Mouse (Mus musculus) MEL (cell line): Measurements from ENCODE around the gene Cdc42bpb. TPM values are rescaled to one million over a fixed set of nuclear protein-coding genes. Genes with fewer than 3 reads are reported as not detected.

Experiments used
- DNase-seq: peaks from one replicate; pipeline ENCODE4 v3.0.0; 2011; ENCODE audit warnings: low read depth, low spot score
- H3K27ac ChIP-seq: 2 replicates; pipeline ENCODE4 v1.5.1; 2012; ENCODE audit warnings: low read depth, mild to moderate bottlenecking, control low read depth, low read length, moderate library complexity; ENCODE audit not compliant: control insufficient read depth
- H3K27me3 ChIP-seq, 2 experiments: fragments of 150-350 bp in 1 of 2; sonication (generic) in 1 of 2; 2 replicates each; pipeline ENCODE4 v1.6.1; 2012; ENCODE audit warnings: low read length in 2 of 2, mild to moderate bottlenecking in 2 of 2, improper control_type of control experiment in 1 of 2, moderate library complexity in 1 of 2; ENCODE audit not compliant: insufficient read depth in 2 of 2, control insufficient read depth in 1 of 2
- H3K36me3 ChIP-seq, 2 experiments: 2 replicates each; pipeline ENCODE4 v1.6.1; 2012 to 2014; ENCODE audit warnings: low read length in 2 of 2, improper control_type of control experiment in 1 of 2, inconsistent platforms in 1 of 2, mild to moderate bottlenecking in 1 of 2; ENCODE audit not compliant: insufficient read depth in 2 of 2, control insufficient read depth in 1 of 2
- H3K4me1 ChIP-seq, 2 experiments: fragments of 150-350 bp in 1 of 2; sonication (generic) in 1 of 2; 2 replicates each; pipeline ENCODE4 v1.6.1; 2012; ENCODE audit warnings: low read length in 2 of 2, improper control_type of control experiment in 1 of 2, mild to moderate bottlenecking in 1 of 2; ENCODE audit not compliant: insufficient read depth in 2 of 2, control insufficient read depth in 1 of 2
- H3K4me3 ChIP-seq, 2 experiments: fragments of 150-350 bp in 1 of 2; sonication (generic) in 1 of 2; 2 replicates each; pipeline ENCODE4 v1.5.1; 2012; ENCODE audit warnings: low read depth in 2 of 2, low read length in 2 of 2, mild to moderate bottlenecking in 2 of 2, moderate library complexity in 2 of 2, control low read depth in 1 of 2, improper control_type of control experiment in 1 of 2; ENCODE audit not compliant: control insufficient read depth in 1 of 2, insufficient read depth in 1 of 2
- H3K79me2 ChIP-seq: 2 replicates; pipeline ENCODE4 v1.6.1; 2012; ENCODE audit warnings: mild to moderate bottlenecking, low read length, moderate library complexity; ENCODE audit not compliant: control insufficient read depth, poor library complexity, insufficient read depth
- H3K9ac ChIP-seq: 2 replicates; pipeline ENCODE4 v1.6.1; 2012; ENCODE audit warnings: low read depth, mild to moderate bottlenecking, control low read depth, low read length, moderate library complexity; ENCODE audit not compliant: control insufficient read depth, poor library complexity, severe bottlenecking
- H3K9me3 ChIP-seq: fragments of 150-350 bp; sonication (generic); replicated peaks from 2 replicates; pipeline ENCODE4 v1.6.1; 2012; ENCODE audit warnings: mild to moderate bottlenecking, low read length, improper control_type of control experiment, moderate library complexity; ENCODE audit not compliant: insufficient read depth
- CHD1 ChIP-seq: IDR thresholded peaks from 2 replicates; pipeline ENCODE4 v1.6.1; 2012; ENCODE audit warnings: low read depth, mild to moderate bottlenecking, inconsistent platforms, low read length, improper control_type of control experiment
- CTCF ChIP-seq, 3 experiments: IDR thresholded peaks in 2 of 3; conservative IDR thresholded peaks in 1 of 3; 2 replicates each; pipeline ENCODE4 v1.5.1; 2011 to 2012; ENCODE audit warnings: low read length in 3 of 3, low read depth in 2 of 3, mild to moderate bottlenecking in 2 of 3, improper control_type of control experiment in 1 of 3, inconsistent platforms in 1 of 3, mixed read lengths in 1 of 3, moderate library complexity in 1 of 3; ENCODE audit not compliant: control insufficient read depth in 1 of 3, insufficient read depth in 1 of 3, poor library complexity in 1 of 3, severe bottlenecking in 1 of 3
- E2F4 ChIP-seq: IDR thresholded peaks from 2 replicates; pipeline ENCODE4 v1.6.1; 2011; ENCODE audit warnings: low read depth, low read length, improper control_type of control experiment, borderline replicate concordance
- GATA1 ChIP-seq: IDR thresholded peaks from 2 replicates; pipeline ENCODE4 v1.6.1; 2011; ENCODE audit warnings: low read depth, low read length, improper control_type of control experiment
- JUND ChIP-seq: IDR thresholded peaks from 2 replicates; pipeline ENCODE4 v1.6.1; 2011; ENCODE audit warnings: low read depth, mild to moderate bottlenecking, improper control_type of control experiment, low read length
- KAT2A ChIP-seq: conservative IDR thresholded peaks from 2 replicates; pipeline ENCODE4 v1.6.1; 2012; ENCODE audit warnings: low read depth, low read length, improper control_type of control experiment, inconsistent platforms
- MAX ChIP-seq: IDR thresholded peaks from 2 replicates; pipeline ENCODE4 v1.6.1; 2011; ENCODE audit warnings: low read length, improper control_type of control experiment
- MYC ChIP-seq: IDR thresholded peaks from 2 replicates; pipeline ENCODE4 v1.6.1; 2011; ENCODE audit warnings: low read depth, mild to moderate bottlenecking, low read length, improper control_type of control experiment, moderate library complexity
- RCOR1 ChIP-seq: IDR thresholded peaks from 2 replicates; pipeline ENCODE4 v1.6.1; 2012; ENCODE audit warnings: low read depth, mild to moderate bottlenecking, inconsistent platforms, low read length, improper control_type of control experiment
- TAL1 ChIP-seq: IDR thresholded peaks from 2 replicates; pipeline ENCODE4 v1.6.1; 2012; ENCODE audit warnings: mild to moderate bottlenecking, inconsistent platforms, low read length, moderate library complexity, mixed read lengths
- UBTF ChIP-seq: IDR thresholded peaks from 2 replicates; pipeline ENCODE4 v1.6.1; 2012; ENCODE audit warnings: low read depth, mild to moderate bottlenecking, inconsistent platforms, low read length, improper control_type of control experiment, moderate library complexity, borderline replicate concordance; ENCODE audit not compliant: insufficient read depth
- ZMIZ1 ChIP-seq: IDR thresholded peaks from 2 replicates; pipeline ENCODE4 v1.6.1; 2012; ENCODE audit warnings: low read depth, mild to moderate bottlenecking, inconsistent platforms, low read length, improper control_type of control experiment, moderate library complexity
- polyA plus RNA-seq, 2 experiments: library from polyadenylated mRNA; stranded (reverse) in 1 of 2; unstranded in 1 of 2; fragments of >175 nt in 1 of 2; fragments of >200 nt in 1 of 2; gene quantifications; 2 replicates each; pipeline versions ENCODE4 v1.2.1 to v1.2.4; 2012; ENCODE audit warnings: low replicate concordance in 2 of 2, low read depth in 1 of 2; ENCODE audit not compliant: insufficient read length in 2 of 2, insufficient read depth in 1 of 2, missing spikeins in 1 of 2
- total RNA-seq: library from RNA; depleted of rRNA; stranded (reverse); fragments of 300-350 nt; gene quantifications from 2 replicates; pipeline ENCODE4 v1.2.3, GENCODE M21; 2012

Cdc42bpb gene
- total and polyA plus RNA-seq, 3 experiments: not detected

DNA sequence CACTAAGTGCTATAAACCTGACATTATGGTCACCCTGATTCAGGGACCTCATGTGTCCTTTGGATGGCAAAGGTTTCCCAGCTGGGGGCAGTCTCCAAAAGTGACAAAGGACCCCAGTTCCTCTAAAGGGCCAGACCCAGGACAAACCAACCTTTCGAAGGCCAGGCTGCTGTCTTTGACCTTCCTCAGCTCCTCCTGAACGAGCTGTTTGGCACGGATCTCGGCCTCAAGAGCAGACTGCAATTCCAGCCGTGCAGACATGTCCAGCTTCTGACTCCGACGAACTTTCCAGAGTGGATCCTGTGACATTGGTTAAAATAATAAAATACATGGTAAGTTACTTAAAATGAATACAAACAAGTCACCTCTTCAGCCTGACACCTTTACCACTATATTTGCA lies 63.2 kb downstream of the Cdc42bpb start:
- Histone ChIP-seq H3K4me1 (no peaks in the 10 kb centered on the region), H3K9ac (no peak overlapping the region), H3K27ac (no peak overlapping the region), H3K27me3 (peaks cover 5 to 12% of the 10 kb centered on the region in 2 experiments; a peak in 3 of 4 replicates), H3K79me2 (no peaks in the 10 kb centered on the region), H3K9me3 (no peaks in the 10 kb centered on the region), H3K4me3 (no peak overlapping the region), H3K36me3 (no peaks in the 10 kb centered on the region)
- TF ChIP-seq ZMIZ1 (no peak), GATA1 (no peak), UBTF (no peak), E2F4 (no peak), MAX (no peak), CHD1 (no peak)
- DNase-seq: no peak

DNA sequence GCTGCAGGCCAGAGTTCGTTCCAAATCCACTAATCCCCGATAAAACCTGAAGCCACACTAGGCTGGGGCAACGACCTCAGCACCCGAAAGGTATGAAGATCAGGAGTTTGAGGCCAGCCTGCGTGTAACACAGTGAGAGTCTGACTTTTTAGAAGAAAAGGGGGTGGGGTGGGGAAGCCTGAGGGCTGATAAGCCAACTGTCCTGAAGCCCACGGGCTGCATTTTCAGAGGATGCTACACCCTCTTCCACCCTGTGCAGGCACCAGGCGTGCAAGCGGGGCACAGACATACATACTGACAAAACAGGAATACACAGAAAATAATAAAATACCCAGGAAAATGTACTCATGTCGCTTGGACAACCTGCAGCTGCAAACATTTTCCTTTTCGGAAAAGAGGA lies 65.7 kb downstream of the Cdc42bpb start:
- H3K27ac ChIP-seq: no peak overlapping the region
- no peaks in the 10 kb centered on the region for H3K9me3 ChIP-seq
- TF ChIP-seq RCOR1: no peak
- H3K4me3 ChIP-seq: no peak overlapping the region
- H3K79me2 ChIP-seq: no peaks in the 10 kb centered on the region
- no peaks in the 10 kb centered on the region for H3K36me3 ChIP-seq
- no peak overlapping the region for H3K9ac ChIP-seq
- H3K4me1 ChIP-seq: no peaks in the 10 kb centered on the region
- H3K27me3 ChIP-seq: peaks cover 5 to 12% of the 10 kb centered on the region in 2 experiments; a peak in 3 of 4 replicates
- DNase-seq: no peak

DNA sequence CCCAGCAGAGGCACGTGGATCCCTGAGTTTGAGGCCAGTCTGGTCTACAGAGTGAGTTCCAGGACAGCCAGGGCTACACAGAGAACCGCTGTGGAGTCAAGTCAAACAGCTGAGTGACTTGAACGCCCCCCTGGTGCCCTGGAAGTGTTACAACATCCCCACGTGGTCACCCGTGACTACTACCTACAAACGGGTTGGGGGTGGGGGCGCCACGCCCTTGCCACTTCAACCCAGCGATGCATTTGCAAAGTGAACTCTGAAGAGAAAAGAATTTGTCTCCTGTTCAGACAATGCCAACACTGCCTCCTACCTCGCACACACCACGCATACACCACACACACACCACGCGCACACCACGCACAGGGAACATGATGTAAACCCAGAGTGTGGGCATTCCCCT lies 67.6 kb downstream of the Cdc42bpb start:
- H3K27me3 ChIP-seq: peaks cover 5 to 12% of the 10 kb centered on the region in 2 experiments; a peak in 3 of 4 replicates

DNA sequence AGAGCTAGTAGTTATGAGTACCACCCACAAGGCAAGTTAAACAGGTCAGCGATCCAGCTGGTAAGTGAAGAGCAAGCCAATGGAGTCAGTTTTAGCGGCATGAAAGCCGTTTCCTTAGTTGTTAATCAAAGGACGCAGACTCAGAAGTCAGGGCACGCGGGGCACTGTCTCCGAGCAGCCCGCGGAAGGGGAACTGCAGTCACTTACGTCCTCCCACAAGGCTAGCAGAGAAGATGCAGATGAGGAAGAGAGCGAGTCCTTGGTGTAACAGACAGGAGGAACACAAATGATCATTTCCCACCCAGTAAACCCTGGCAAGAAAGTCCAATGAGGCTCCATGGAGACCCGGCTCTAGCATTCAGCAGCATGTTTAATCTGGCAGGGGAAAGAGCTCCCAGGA lies 68.3 kb downstream of the Cdc42bpb start:
- Histone ChIP-seq H3K79me2 (no peaks in the 10 kb centered on the region), H3K27me3 (peaks cover 5 to 12% of the 10 kb centered on the region in 2 experiments; a peak in 3 of 4 replicates), H3K9ac (no peak overlapping the region), H3K4me1 (no peaks in the 10 kb centered on the region), H3K27ac (no peak overlapping the region), H3K4me3 (no peak overlapping the region), H3K9me3 (no peaks in the 10 kb centered on the region), H3K36me3 (no peaks in the 10 kb centered on the region)
- no peak for DNase-seq
- TF ChIP-seq E2F4 (no peak), CTCF (IDR thresholded peaks at IDR 0.05 in 2 of 3, conservative IDR thresholded peaks at IDR 0.05 in 1 of 3; ENCODE audit: control insufficient read depth in 1 of 3, insufficient read depth in 1 of 3, low read depth in 2 of 3, low read length in 3 of 3, poor library complexity in 1 of 3, severe bottlenecking in 1 of 3) (no peak), KAT2A (no peak), TAL1 (no peak)

More for the DNA sequence above, 67.6 kb downstream of the Cdc42bpb start:
- TF ChIP-seq GATA1: no peak
- no peak for TF ChIP-seq MYC
- TF ChIP-seq UBTF: no peak
- TF ChIP-seq JUND: no peak
- Histone ChIP-seq H3K9me3 (no peaks in the 10 kb centered on the region), H3K9ac (no peak overlapping the region), H3K4me3 (no peak overlapping the region), H3K36me3 (no peaks in the 10 kb centered on the region), H3K27ac (no peak overlapping the region), H3K4me1 (no peaks in the 10 kb centered on the region), H3K79me2 (no peaks in the 10 kb centered on the region)
- no peak for DNase-seq
